ENCODE assay signal across 14 mouse cellular contexts in the genomic region with DNA sequence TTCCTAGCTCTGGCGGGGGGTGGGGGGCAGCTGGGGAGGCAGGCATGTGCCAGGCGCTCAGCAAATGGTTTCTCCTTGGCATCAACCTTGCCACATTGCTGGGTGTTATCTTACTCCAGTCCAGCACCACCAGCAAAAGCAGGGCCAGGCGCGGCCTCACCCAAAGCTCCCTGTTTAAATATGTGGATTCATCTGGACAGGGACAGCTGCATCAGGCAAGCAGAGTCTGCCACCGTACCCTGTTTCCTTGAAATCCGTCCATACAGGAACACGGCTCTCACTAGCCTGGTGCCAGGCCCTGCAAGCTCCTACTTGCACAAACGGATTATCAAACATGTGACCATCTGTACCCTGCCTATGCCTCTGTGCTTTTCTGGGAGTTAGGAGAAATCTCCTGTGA. TPM values are rescaled to one million over a fixed set of nuclear protein-coding genes. Genes with fewer than 3 reads are reported as not detected.
DNase-seq lines count a peak whose midpoint lies in the region; ATAC-seq and TF ChIP-seq lines count a peak whose summit lies in the region.
"Had no signal": no experiment of that assay in that cellular context is flagged by ENCODE, and none has a peak within 500 bp of the region (broad histone marks: within the 10 kb centered on the region; RNA-seq: fewer than 3 reads in every experiment).

No protein-coding gene starts in this region.

- 79% methylated on average over 8 of the region's 8 CpGs for WGBS in heart, embryonic 10.5 days
- WGBS in neural tube, embryonic 15.5 days = 82% methylated on average over 8 of the region's 8 CpGs

- no peak overlapping the region for H3K9ac ChIP-seq in neural tube, embryonic 15.5 days (replicated peaks)
- H3K9ac ChIP-seq: hindbrain, embryonic 15.5 days; limb, embryonic 15.5 days; lung, embryonic 14.5 days had no signal

- no peak overlapping the region for H3K4me2 ChIP-seq in neural tube, embryonic 15.5 days
- H3K4me2 ChIP-seq: hindbrain, embryonic 15.5 days; limb, embryonic 15.5 days; lung, embryonic 14.5 days had no signal

- ATAC-seq in neural tube, embryonic 15.5 days (ENCODE audit: low FRiP score) = no peak

- TF ChIP-seq CTCF in brain, embryonic 14.5 days (IDR thresholded peaks at IDR 0.05; ENCODE audit: borderline replicate concordance, extremely low read depth, insufficient read depth, insufficient read length) = no peak

- no peak for TF ChIP-seq POLR2A in brain, embryonic 14.5 days (IDR thresholded peaks at IDR 0.05; ENCODE audit: borderline replicate concordance, extremely low read depth, insufficient read depth, insufficient read length, poor library complexity, severe bottlenecking)

- H3K36me3 ChIP-seq in heart, embryonic 10.5 days = 0 out of 2 replicates have a peak, but pooled peaks cover 3% of the 10 kb centered on the region
- no peaks in the 10 kb centered on the region for H3K36me3 ChIP-seq in neural tube, embryonic 15.5 days
- H3K36me3 ChIP-seq: hindbrain, embryonic 15.5 days had no signal

- H3K4me1 ChIP-seq in heart, embryonic 10.5 days = peaks cover 19% of the 10 kb centered on the region
- peaks cover 13% of the 10 kb centered on the region for H3K4me1 ChIP-seq in neural tube, embryonic 15.5 days

- DNase-seq in cerebellum, postnatal 25 days = peak; percentile 37 to 43
- no peak for DNase-seq in cerebellum, adult 8-10 months
- peak; percentile 52 to 54 for DNase-seq in heart, postnatal 10 days
- no peak for DNase-seq in heart, embryonic 10.5 days (ENCODE audit: low spot score)
- peak; percentile 70 for DNase-seq in brain, embryonic 14.5 days (ENCODE audit: low read depth)
- peak; percentile 82 for DNase-seq in gastrocnemius, adult 18-20 months (ENCODE audit: low spot score)
- no peak for DNase-seq in left cerebral cortex, adult 9 months (ENCODE audit: low spot score in 2 of 2)
- DNase-seq: adrenal gland, postnatal 14 days; cerebellum, adult 11-12 months; lung, embryonic 14.5 days; thymus, adult 18-20 months had no signal

- no peaks in the 10 kb centered on the region for H3K27me3 ChIP-seq in heart, embryonic 10.5 days (ENCODE audit: insufficient read depth, poor library complexity, severe bottlenecking)
- H3K27me3 ChIP-seq in neural tube, embryonic 15.5 days (replicated peaks) = no peaks in the 10 kb centered on the region
- H3K27me3 ChIP-seq: hindbrain, embryonic 15.5 days; limb, embryonic 15.5 days had no signal

- H3K27ac ChIP-seq in heart, embryonic 10.5 days = no peak overlapping the region; the same call in 1 of the 2 replicates
- no peak overlapping the region for H3K27ac ChIP-seq in neural tube, embryonic 15.5 days (replicated peaks)
- H3K27ac ChIP-seq: hindbrain, embryonic 15.5 days; limb, embryonic 15.5 days had no signal

- intact Hi-C loops in heart, postnatal 10 days (cut with DNase I) = no loop called here

- H3K4me3 ChIP-seq in heart, embryonic 10.5 days = no peak overlapping the region
- H3K4me3 ChIP-seq in neural tube, embryonic 15.5 days (replicated peaks) = no peak overlapping the region
- H3K4me3 ChIP-seq: hindbrain, embryonic 15.5 days; limb, embryonic 15.5 days had no signal

- no peaks in the 10 kb centered on the region for H3K9me3 ChIP-seq in heart, embryonic 10.5 days
- no peaks in the 10 kb centered on the region for H3K9me3 ChIP-seq in neural tube, embryonic 15.5 days (replicated peaks)
- H3K9me3 ChIP-seq: hindbrain, embryonic 15.5 days; limb, embryonic 15.5 days had no signal

RNA-seq across cellular contexts. Expression of a gene that starts 21.0 kb away (rescaled TPM):
- total RNA-seq in heart, postnatal 10 days (2021) = 100 to 1,000 TPM; 112 to 223 TPM
- polyA plus RNA-seq in heart, embryonic 10.5 days (2016; fragmentation: Nextera tagmentation; extraction: Ambion mirVana) = 44.7 and 47.2 TPM in 2 replicates
- polyA plus RNA-seq in brain, embryonic 14.5 days (2012; rRNA removed) = 13.4 and 22.8 TPM in 2 replicates
- 10 to 100 TPM; 59.2 to 63.2 TPM for total RNA-seq in gastrocnemius, adult 18-20 months (2021)
- 51.6 and 57.1 TPM in 2 replicates for polyA plus RNA-seq in neural tube, embryonic 15.5 days (2015; fragmentation: Nextera tagmentation; extraction: Ambion mirVana)

Comparison
In these comparisons a context has a peak if more than half of its experiments do, and no peak if none do; other contexts are left out.
1. DNase-seq: peak in cerebellum, postnatal 25 days (2 of 2), heart, postnatal 10 days (2 of 2), brain, embryonic 14.5 days (single experiment) and gastrocnemius, adult 18-20 months (single experiment); none in cerebellum, adult 8-10 months (single experiment), heart, embryonic 10.5 days (single experiment) and left cerebral cortex, adult 9 months (0 of 2).